Mouse (Mus musculus): ENCODE data around the gene Vmn2r1. TPM values are rescaled to one million over a fixed set of nuclear protein-coding genes. Genes with fewer than 3 reads are reported as not detected.
A peak's percentile ranks its signal among the peaks of the same experiment; 100 is the strongest.

Gene Vmn2r1
- polyA plus RNA-seq (2015; fragmentation: Nextera tagmentation; extraction: Ambion mirVana): 0.09 and 0.15 TPM in 2 replicates

GRCm38 (mm10) chr3:64081247-64081646 lies at the start of gene Vmn2r1:
Gene Vmn2r1, plus strand, starts transcription at chr3:64081547.
- Histone ChIP-seq H3K9me3 (no peaks in the 10 kb centered on the region), H3K27ac (no peak within 1 kb of the TSS), H3K4me3 (replicated peaks) (no peak within 1 kb of the TSS), H3K27me3 (no peaks in the 10 kb centered on the region), H3K9ac (replicated peaks) (no peak within 1 kb of the TSS), H3K4me1 (replicated peaks) (no peaks in the 10 kb centered on the region), H3K4me2 (replicated peaks) (no peak within 1 kb of the TSS), H3K36me3 (no peaks in the 10 kb centered on the region)
- 88% methylated on average over 4 of the region's 4 CpGs for WGBS
- ATAC-seq: no peak

GRCm38 (mm10) chr3:64038136-64038841 lies 43.1 kb upstream of the Vmn2r1 start:
- no peak overlapping the region for H3K4me3 ChIP-seq (replicated peaks)
- no peak for ATAC-seq
- H3K4me1 ChIP-seq (replicated peaks): peaks cover 6% of the 10 kb centered on the region; the same call in 1 of the 2 replicates
- no peak overlapping the region for H3K4me2 ChIP-seq (replicated peaks)
- H3K9ac ChIP-seq (replicated peaks): no peak overlapping the region
- WGBS: 82% methylated on average over 7 of the region's 7 CpGs
- H3K27ac ChIP-seq: no peak overlapping the region
- no peaks in the 10 kb centered on the region for H3K9me3 ChIP-seq
- H3K36me3 ChIP-seq: no peaks in the 10 kb centered on the region
- H3K27me3 ChIP-seq: no peaks in the 10 kb centered on the region

- Histone ChIP-seq H3K36me3 (no peaks in the 10 kb centered on the region), H3K9ac (replicated peaks) (no peak overlapping the region; the same call in 1 of the 2 replicates), H3K4me3 (replicated peaks) (peak overlapping the region; percentile 37), H3K9me3 (no peaks in the 10 kb centered on the region), H3K27me3 (no peaks in the 10 kb centered on the region), H3K27ac (no peak overlapping the region), H3K4me1 (replicated peaks) (peaks cover 6% of the 10 kb centered on the region; the same call in 1 of the 2 replicates), H3K4me2 (replicated peaks) (peak overlapping the region; percentile 61)
- WGBS: 3% methylated on average over 25 of the region's 25 CpGs
- peak; percentile 90 for ATAC-seq
Measured at GRCm38 (mm10) chr3:64039818-64040784, 41.2 kb upstream of the Vmn2r1 start.

- ATAC-seq: peak; percentile 58
Measured at GRCm38 (mm10) chr3:64112707-64113106, 31.4 kb downstream of the Vmn2r1 start.

GRCm38 (mm10) chr3:64113352-64114046 lies 32.2 kb downstream of the Vmn2r1 start:
- Histone ChIP-seq H3K4me2 (replicated peaks) (no peak overlapping the region), H3K9ac (replicated peaks) (no peak overlapping the region), H3K4me1 (replicated peaks) (no peaks in the 10 kb centered on the region), H3K9me3 (no peaks in the 10 kb centered on the region), H3K4me3 (replicated peaks) (no peak overlapping the region), H3K27me3 (no peaks in the 10 kb centered on the region), H3K36me3 (no peaks in the 10 kb centered on the region), H3K27ac (no peak overlapping the region)
- WGBS: 86% methylated on average over 11 of the region's 11 CpGs
- peak; percentile 40; the same call in 1 of the 2 replicates for ATAC-seq

More at GRCm38 (mm10) chr3:64112707-64113106, 31.4 kb downstream of the Vmn2r1 start:
- H3K36me3 ChIP-seq: no peaks in the 10 kb centered on the region
- H3K4me2 ChIP-seq (replicated peaks): no peak overlapping the region
- no peaks in the 10 kb centered on the region for H3K4me1 ChIP-seq (replicated peaks)
- no peak overlapping the region for H3K9ac ChIP-seq (replicated peaks)
- no peaks in the 10 kb centered on the region for H3K9me3 ChIP-seq
- 84% methylated on average over 1 of the region's 1 CpGs for WGBS
- no peaks in the 10 kb centered on the region for H3K27me3 ChIP-seq
- no peak overlapping the region for H3K4me3 ChIP-seq (replicated peaks)
- H3K27ac ChIP-seq: no peak overlapping the region

GRCm38 (mm10) chr3:64141878-64142508 lies 60.6 kb downstream of the Vmn2r1 start, which contains the start of gene Vmn2r2:
Gene Vmn2r2, minus strand, starts transcription at chr3:64141928.
- no peak for ATAC-seq
- Histone ChIP-seq H3K27me3 (no peaks in the 10 kb centered on the region), H3K36me3 (no peaks in the 10 kb centered on the region), H3K4me1 (replicated peaks) (no peaks in the 10 kb centered on the region), H3K4me3 (replicated peaks) (no peak within 1 kb of the TSS), H3K9ac (replicated peaks) (no peak within 1 kb of the TSS), H3K27ac (no peak within 1 kb of the TSS), H3K9me3 (no peaks in the 10 kb centered on the region), H3K4me2 (replicated peaks) (no peak within 1 kb of the TSS)
- 85% methylated on average over 2 of the region's 2 CpGs for WGBS

Other genes starting within 250 kb of the Vmn2r1 start
- gene Plch1, start 182.1 kb upstream of the Vmn2r1 start, polyA plus RNA-seq (2015; fragmentation: Nextera tagmentation; extraction: Ambion mirVana): 20.6 and 21.5 TPM in 2 replicates
- 4.1 and 4.5 TPM in 2 replicates for gene E130311K13Rik, start 152.1 kb upstream of the Vmn2r1 start, polyA plus RNA-seq (2015; fragmentation: Nextera tagmentation; extraction: Ambion mirVana)
- 15.4 TPM in 2 replicates for gene Slc33a1, start 116.8 kb upstream of the Vmn2r1 start, polyA plus RNA-seq (2015; fragmentation: Nextera tagmentation; extraction: Ambion mirVana)
- 50.3 and 53.9 TPM in 2 replicates for gene Gmps, start 105.4 kb upstream of the Vmn2r1 start, polyA plus RNA-seq (2015; fragmentation: Nextera tagmentation; extraction: Ambion mirVana)
- gene Vmn2r2, start 60.4 kb downstream of the Vmn2r1 start, polyA plus RNA-seq (2015; fragmentation: Nextera tagmentation; extraction: Ambion mirVana): 0.04 and 0.05 TPM in 2 replicates
- 0.03 TPM in 1 of 2 replicates, not detected in the other for gene Vmn2r3, start 208.2 kb downstream of the Vmn2r1 start, polyA plus RNA-seq (2015; fragmentation: Nextera tagmentation; extraction: Ambion mirVana)